Mouse (Mus musculus): Measurements from ENCODE around the gene Pcbp4. TPM values are rescaled to one million over a fixed set of nuclear protein-coding genes. Genes with fewer than 3 reads are reported as not detected.

The Pcbp4 gene
- polyA plus RNA-seq, 1 experiment from 2014 or later, result 43.7 TPM

- Histone ChIP-seq H3K27ac (no peak overlapping the region), H3K4me1 (replicated peaks) (no peaks in the 10 kb centered on the region), H3K36me3 (no peaks in the 10 kb centered on the region), H3K9ac (no peak overlapping the region), H3K27me3 (replicated peaks) (no peaks in the 10 kb centered on the region), H3K9me3 (no peaks in the 10 kb centered on the region), H3K4me2 (replicated peaks) (no peak overlapping the region), H3K4me3 (replicated peaks) (no peak overlapping the region)
- 70% methylated on average over 6 of the region's 6 CpGs for WGBS
- ATAC-seq, result no peak
Observed at GRCm38 (mm10) chr9:106504246-106504645, 51.2 kb downstream of the Pcbp4 start.

- no peaks in the 10 kb centered on the region for H3K27me3 ChIP-seq (replicated peaks)
- no peak overlapping the region for H3K4me2 ChIP-seq (replicated peaks)
- no peak for ATAC-seq
Observed at GRCm38 (mm10) chr9:106509356-106509755, 56.3 kb downstream of the Pcbp4 start.

GRCm38 (mm10) chr9:106512729-106513450, 59.8 kb downstream of the Pcbp4 start:
- no peak overlapping the region for H3K4me3 ChIP-seq (replicated peaks)
- no peak overlapping the region for H3K27ac ChIP-seq
- WGBS, result 56% methylated on average over 13 of the region's 13 CpGs
- no peaks in the 10 kb centered on the region for H3K4me1 ChIP-seq (replicated peaks)
- no peaks in the 10 kb centered on the region for H3K27me3 ChIP-seq (replicated peaks)
- H3K9ac ChIP-seq, result no peak overlapping the region
- no peaks in the 10 kb centered on the region for H3K9me3 ChIP-seq
- H3K4me2 ChIP-seq (replicated peaks), result no peak overlapping the region
- H3K36me3 ChIP-seq, result no peaks in the 10 kb centered on the region
- no peak for ATAC-seq

More at GRCm38 (mm10) chr9:106509356-106509755, 56.3 kb downstream of the Pcbp4 start:
- no peaks in the 10 kb centered on the region for H3K4me1 ChIP-seq (replicated peaks)
- H3K4me3 ChIP-seq (replicated peaks), result no peak overlapping the region
- H3K36me3 ChIP-seq, result no peaks in the 10 kb centered on the region
- no peak overlapping the region for H3K9ac ChIP-seq
- no peaks in the 10 kb centered on the region for H3K9me3 ChIP-seq
- no peak overlapping the region for H3K27ac ChIP-seq
- 91% methylated on average over 10 of the region's 10 CpGs for WGBS

GRCm38 (mm10) chr9:106513566-106513965, 60.5 kb downstream of the Pcbp4 start:
- Histone ChIP-seq H3K27ac (no peak overlapping the region), H3K4me2 (replicated peaks) (no peak overlapping the region), H3K36me3 (no peaks in the 10 kb centered on the region), H3K9me3 (no peaks in the 10 kb centered on the region), H3K4me1 (replicated peaks) (no peaks in the 10 kb centered on the region), H3K4me3 (replicated peaks) (no peak overlapping the region), H3K9ac (no peak overlapping the region), H3K27me3 (replicated peaks) (no peaks in the 10 kb centered on the region)
- 81% methylated on average over 6 of the region's 6 CpGs for WGBS
- no peak for ATAC-seq

Other genes with a start within 250 kb of the Pcbp4 start
- gene Tlr9, start 230.7 kb upstream of the Pcbp4 start, polyA plus RNA-seq (2015; fragmentation: Nextera tagmentation; extraction: Ambion mirVana), result 0.16 and 0.19 TPM in 2 replicates
- gene Alas1, start 204.6 kb upstream of the Pcbp4 start, polyA plus RNA-seq (2015; fragmentation: Nextera tagmentation; extraction: Ambion mirVana), result 110 TPM in 2 replicates
- gene Poc1a, start 172.2 kb upstream of the Pcbp4 start, polyA plus RNA-seq (2015; fragmentation: Nextera tagmentation; extraction: Ambion mirVana), result 25.9 and 28.2 TPM in 2 replicates
- 10.0 and 10.3 TPM in 2 replicates for gene Dusp7, start 84.7 kb upstream of the Pcbp4 start, polyA plus RNA-seq (2015; fragmentation: Nextera tagmentation; extraction: Ambion mirVana)
- 981 and 1,002 TPM in 2 replicates for gene Rpl29, start 23.8 kb upstream of the Pcbp4 start, polyA plus RNA-seq (2015; fragmentation: Nextera tagmentation; extraction: Ambion mirVana)
- gene Acy1, start 15.0 kb upstream of the Pcbp4 start, polyA plus RNA-seq (2015; fragmentation: Nextera tagmentation; extraction: Ambion mirVana), result 47.7 and 48.7 TPM in 2 replicates
- gene Abhd14b, start 5.8 kb upstream of the Pcbp4 start, polyA plus RNA-seq (2015; fragmentation: Nextera tagmentation; extraction: Ambion mirVana), result 25.4 and 31.8 TPM in 2 replicates
- gene Abhd14a, start 5.6 kb upstream of the Pcbp4 start, polyA plus RNA-seq (2015; fragmentation: Nextera tagmentation; extraction: Ambion mirVana), result 49.1 and 51.0 TPM in 2 replicates
- 0.20 and 0.45 TPM in 2 replicates for gene Gpr62, start 12.6 kb downstream of the Pcbp4 start, polyA plus RNA-seq (2015; fragmentation: Nextera tagmentation; extraction: Ambion mirVana)
- gene Rrp9, start 22.7 kb downstream of the Pcbp4 start, polyA plus RNA-seq (2015; fragmentation: Nextera tagmentation; extraction: Ambion mirVana), result 49.9 and 50.0 TPM in 2 replicates
- gene Parp3, start 23.7 kb downstream of the Pcbp4 start, polyA plus RNA-seq (2015; fragmentation: Nextera tagmentation; extraction: Ambion mirVana), result 2.4 and 2.5 TPM in 2 replicates
- not detected in 2 replicates for gene Iqcf1, start 46.7 kb downstream of the Pcbp4 start, polyA plus RNA-seq (2015; fragmentation: Nextera tagmentation; extraction: Ambion mirVana)
- not detected in 2 replicates for gene Iqcf5, start 61.3 kb downstream of the Pcbp4 start, polyA plus RNA-seq (2015; fragmentation: Nextera tagmentation; extraction: Ambion mirVana)
- gene Iqcf3, start 108.3 kb downstream of the Pcbp4 start, polyA plus RNA-seq (2015; fragmentation: Nextera tagmentation; extraction: Ambion mirVana), result not detected in 2 replicates
- not detected in 2 replicates for gene Iqcf4, start 117.7 kb downstream of the Pcbp4 start, polyA plus RNA-seq (2015; fragmentation: Nextera tagmentation; extraction: Ambion mirVana)
- not detected in 2 replicates for gene Iqcf6, start 173.3 kb downstream of the Pcbp4 start, polyA plus RNA-seq (2015; fragmentation: Nextera tagmentation; extraction: Ambion mirVana)
- not detected in 2 replicates for gene Grm2, start 202.8 kb downstream of the Pcbp4 start, polyA plus RNA-seq (2015; fragmentation: Nextera tagmentation; extraction: Ambion mirVana)
- gene Tex264, start 232.6 kb downstream of the Pcbp4 start, polyA plus RNA-seq (2015; fragmentation: Nextera tagmentation; extraction: Ambion mirVana), result 52.6 and 59.5 TPM in 2 replicates